Mouse (Mus musculus) thymus, postnatal 4 days (tissue): ENCODE results near the gene Rere.

Experiments used
- DNase-seq: peaks from one replicate; pipeline ENCODE4 v3.0.0; 2021

The Rere gene

DNA sequence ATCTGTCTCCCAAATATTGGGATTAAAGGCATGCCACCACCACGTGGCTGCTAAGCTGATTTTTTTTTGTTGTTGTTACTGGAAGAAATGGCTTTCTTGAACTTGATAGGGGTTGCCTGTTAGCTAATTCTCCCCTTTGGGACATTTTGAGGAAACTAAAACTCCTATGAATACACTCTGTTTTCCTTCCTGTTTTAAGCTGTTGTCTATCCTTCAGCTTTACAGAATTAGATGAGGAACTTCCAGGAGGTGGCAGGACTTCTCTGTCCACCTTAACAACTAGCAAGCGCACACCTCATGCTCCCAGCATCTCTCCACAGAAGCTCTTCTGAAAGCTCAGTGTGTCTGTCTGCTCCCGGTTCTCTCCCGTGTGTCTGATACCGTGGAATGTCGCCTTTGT lies 157.2 kb downstream of the Rere start:
- DNase-seq: no peak

DNA sequence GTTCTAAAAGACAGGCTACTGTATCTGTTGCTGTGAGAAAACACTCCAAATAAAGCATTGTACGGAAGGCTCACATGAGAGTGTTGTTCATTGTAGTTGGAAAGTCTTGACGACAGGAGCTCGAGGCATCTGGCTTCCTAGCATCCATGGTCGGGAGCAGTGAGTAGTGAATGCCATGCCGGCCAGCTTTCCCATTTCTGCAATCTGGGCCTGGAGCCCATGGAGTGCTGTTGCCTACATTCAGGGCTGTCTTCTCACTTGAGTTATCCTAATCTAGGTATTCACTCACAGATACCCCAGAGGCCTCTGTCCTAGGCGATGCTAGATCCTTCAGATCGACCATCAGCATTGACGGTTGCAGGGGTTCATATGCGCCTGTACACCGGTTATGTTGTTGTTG lies 160.5 kb downstream of the Rere start:
- no peak for DNase-seq

DNA sequence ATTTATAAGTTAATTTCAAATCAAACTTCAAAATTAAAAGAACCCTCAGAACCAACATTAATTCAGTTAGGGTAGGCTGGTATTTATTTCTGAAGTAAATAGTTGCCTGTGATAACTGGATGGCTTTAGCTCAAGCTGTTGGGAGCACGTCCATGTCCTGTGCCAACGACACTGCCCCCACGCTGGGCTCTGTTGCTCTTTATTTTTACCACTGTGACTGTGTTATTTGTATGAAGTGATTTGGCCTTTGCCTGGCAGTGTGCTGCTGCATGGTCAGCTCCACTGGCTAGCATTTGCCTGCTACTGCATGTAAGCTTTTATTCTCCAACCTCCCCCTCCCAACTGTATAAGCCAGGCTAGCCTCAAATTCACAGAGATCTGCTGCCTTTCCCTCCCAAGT lies 162.6 kb downstream of the Rere start:
- no peak for DNase-seq

- no peak for DNase-seq
Measured at GRCm38 (mm10) chr4:150446617-150447016, 165.2 kb downstream of the Rere start.

- no peak for DNase-seq
Measured at GRCm38 (mm10) chr4:150447517-150447916, 166.1 kb downstream of the Rere start.

- no peak for DNase-seq
Measured at GRCm38 (mm10) chr4:150448433-150448832, 167.0 kb downstream of the Rere start.

DNA sequence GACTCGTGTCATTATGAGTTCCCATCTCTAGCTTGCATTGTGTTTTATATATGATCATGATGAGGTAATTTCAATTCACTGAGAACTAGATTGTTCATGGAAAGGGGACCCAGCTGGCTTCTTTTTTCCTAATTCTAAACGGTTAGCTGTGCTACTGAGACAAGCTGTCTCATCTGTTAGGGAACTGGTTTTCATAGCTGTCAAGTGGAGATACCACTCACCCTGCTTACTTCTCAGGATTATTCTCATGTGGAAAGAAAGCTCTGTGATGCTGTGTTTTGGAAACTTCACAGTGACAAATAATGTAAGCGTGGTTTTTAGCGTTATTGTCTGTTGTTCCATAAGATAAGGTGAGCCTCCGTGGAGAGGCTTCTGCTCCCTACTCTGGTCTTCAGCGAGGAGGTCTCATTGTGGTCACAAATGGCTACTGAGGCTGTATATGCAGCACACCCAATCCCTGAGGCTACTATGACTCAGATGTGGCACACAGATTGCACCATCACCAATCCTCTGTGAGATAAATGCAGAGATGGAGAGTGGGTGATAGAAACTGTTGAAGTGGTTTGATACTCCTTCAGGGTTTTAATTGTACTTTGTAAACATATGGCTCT lies 168.7 kb downstream of the Rere start:
- DNase-seq: no peak

DNA sequence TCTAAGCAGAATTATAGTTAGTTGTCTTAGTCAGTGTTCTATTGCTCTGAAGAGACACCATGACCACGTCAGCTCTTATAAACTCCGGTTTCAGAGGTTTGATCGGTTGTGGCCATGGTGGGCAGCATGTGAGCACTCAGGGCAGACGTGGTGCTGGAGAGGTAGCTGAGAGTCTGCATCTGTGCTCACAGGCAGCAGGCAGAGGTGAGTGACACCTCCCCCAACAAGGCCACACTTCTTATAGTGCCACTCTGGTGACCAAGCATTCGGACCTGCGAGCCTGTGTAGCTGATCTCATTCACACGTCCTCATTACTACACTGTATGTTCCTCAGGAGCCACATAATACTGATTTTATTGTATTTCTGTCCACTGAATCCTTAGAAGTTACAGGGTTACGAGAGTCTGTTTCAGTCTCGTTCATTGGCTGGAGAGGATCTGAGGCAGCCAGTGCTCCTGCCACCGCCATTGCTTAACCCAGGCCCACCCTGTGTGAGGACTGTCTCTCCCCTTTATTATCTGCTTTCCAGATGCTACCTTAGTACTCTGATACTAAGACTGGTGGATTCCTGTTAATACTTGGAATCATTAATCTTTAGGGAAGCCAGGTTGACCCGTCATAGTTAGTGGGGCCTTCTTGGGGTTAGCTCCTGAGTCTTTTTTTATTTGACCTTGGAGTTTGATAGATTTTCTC lies 170.9 kb downstream of the Rere start:
- no peak for DNase-seq

DNA sequence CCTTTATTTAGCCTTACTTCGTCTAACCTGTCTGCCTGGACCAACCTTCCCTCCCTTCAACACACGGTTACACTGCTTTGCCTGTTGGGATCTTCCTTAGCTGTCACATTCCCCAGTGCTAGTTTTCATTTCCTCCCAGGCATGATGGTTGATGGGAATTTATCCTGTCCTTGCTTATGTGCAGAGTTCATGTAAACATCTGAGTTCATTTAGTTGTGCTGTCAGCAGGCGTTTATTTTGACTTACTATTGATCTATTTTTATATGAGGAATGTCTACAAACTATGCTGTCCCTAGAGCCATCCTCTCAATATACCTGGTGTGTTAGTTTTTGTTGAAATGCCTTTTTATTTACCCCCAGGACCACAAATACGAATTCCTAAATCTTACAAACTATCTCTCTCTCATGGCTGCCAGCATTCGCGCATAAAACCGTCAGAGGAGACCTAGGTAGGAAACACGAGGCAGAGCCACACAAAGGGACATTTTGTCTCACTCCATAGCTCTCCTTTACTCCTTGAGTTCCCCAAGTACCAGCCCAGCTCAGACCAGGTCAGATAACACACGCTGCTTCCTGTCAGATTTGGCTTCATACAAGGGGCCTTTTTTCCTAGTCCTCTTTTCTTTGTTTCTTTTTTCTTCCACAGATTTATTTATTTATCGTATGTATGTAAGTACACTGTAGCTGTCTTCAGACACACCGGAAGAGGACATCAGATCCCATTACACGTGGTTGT lies 173.3 kb downstream of the Rere start:
- no peak for DNase-seq

DNA sequence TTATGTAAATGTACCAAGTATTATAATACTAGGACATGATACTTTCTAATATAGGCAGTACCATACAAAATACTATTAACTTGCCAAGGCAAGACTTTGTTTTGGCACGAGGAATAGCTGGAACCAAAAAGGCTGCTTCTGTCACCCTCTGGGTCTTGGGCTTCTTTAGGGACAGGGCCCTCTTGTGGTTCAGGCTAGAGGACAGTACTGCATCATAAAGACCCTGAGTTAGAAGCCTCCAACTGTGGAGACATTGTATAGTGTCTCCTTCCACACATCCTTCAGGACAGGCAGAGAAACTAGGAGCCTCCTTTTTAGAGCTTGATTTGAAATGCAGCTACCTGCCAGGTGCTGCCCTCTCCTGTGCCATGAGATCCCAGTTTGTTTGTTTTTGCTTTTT lies 174.3 kb downstream of the Rere start:
- no peak for DNase-seq

DNA sequence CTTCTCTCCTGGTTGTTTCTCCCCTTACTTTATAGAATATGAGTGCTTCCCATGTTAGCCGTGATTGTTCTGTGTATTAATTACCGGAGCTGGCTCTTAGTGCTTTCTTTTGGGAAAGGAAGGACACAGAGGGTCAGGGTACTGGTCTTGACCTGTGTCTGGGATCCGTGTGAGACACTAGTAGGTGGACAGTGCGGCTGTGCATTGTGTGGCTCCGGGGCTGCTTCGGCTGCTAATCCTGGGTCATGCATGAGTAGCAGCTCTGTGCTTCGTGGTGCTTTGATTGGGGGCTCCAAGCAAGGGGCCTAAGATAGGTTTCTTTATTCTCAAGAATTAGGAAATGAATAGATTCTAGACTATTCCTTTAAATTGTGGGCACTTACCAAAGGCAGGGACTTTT lies 175.0 kb downstream of the Rere start:
- DNase-seq: no peak

- no peak for DNase-seq
Measured at GRCm38 (mm10) chr4:150456886-150457285, 175.4 kb downstream of the Rere start.

- no peak for DNase-seq
Measured at GRCm38 (mm10) chr4:150457353-150457752, 175.9 kb downstream of the Rere start.

DNA sequence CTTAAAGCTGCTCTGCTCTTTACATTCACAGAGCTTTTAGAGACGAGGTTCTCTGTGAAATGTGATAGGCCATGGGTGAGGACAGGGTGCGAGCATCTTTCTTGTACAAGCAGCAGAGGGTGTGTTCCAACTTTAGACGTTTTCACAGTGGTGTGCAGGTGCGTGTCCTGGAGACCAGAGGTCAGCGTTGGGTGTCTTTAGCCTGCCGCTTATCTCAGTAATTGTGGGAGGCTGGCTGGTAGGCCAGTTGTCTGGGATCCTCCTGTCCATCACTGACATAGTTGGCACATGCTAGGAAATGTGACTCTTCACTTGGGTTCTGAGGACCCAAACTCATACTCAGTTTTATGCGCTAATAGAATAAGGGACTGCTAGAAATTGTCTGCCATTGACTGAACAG lies 176.3 kb downstream of the Rere start:
- no peak for DNase-seq

DNA sequence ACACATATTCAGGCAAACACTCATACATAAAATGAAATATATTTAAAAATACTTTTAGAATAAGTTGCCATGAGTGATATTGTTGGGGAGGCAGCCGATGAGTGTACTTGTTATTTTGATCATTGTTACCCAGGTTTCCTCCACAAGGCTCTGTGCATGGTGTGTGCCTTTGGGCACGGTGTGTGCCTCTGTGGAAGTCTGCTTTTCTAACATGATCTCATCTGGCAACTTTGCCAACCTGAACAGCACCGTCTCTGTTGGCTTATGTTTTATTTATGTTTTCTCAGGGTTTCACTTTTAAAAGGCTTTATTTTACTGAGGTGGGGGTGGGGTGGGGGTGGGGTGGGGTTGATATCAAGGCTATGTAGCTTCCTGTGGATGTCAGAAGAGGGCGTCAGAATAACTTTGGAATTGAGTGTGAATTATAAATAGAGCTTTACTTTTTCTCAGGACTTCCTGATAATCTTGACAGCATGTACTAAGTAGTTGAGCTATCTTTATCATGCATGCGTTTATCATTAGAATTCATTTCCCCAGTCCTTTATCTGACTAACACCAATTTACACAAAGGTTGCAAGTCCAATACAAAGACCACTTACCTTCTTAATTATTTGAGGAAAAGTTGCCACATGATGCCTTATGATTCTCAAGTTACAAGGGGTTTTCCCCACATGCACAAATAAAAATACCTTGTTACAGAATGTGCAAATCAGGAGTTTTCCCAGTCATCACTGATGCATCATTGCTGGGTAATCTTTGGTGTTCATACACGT lies 177.8 kb downstream of the Rere start:
- DNase-seq: no peak

DNA sequence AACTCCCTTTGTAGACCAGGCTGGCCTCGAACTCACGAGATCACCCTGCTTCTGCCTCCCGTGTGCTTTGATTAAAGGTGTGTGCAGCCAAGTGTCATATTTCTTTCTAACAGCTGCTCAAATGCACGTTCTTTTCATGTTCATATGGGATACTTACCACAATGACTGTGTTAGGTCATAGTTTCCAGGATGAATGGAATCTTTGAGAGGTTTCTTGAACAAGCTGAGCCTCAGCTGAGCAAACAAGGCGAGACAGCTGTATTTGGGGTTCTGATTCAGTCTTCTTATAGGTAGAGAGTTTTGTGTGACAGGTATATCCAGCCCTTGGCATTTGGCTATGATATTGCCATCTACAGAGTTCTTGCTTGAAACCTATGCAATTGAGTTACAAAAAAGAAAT lies 179.0 kb downstream of the Rere start:
- DNase-seq: no peak

- no peak for DNase-seq
Measured at GRCm38 (mm10) chr4:150461011-150461410, 179.6 kb downstream of the Rere start.

DNA sequence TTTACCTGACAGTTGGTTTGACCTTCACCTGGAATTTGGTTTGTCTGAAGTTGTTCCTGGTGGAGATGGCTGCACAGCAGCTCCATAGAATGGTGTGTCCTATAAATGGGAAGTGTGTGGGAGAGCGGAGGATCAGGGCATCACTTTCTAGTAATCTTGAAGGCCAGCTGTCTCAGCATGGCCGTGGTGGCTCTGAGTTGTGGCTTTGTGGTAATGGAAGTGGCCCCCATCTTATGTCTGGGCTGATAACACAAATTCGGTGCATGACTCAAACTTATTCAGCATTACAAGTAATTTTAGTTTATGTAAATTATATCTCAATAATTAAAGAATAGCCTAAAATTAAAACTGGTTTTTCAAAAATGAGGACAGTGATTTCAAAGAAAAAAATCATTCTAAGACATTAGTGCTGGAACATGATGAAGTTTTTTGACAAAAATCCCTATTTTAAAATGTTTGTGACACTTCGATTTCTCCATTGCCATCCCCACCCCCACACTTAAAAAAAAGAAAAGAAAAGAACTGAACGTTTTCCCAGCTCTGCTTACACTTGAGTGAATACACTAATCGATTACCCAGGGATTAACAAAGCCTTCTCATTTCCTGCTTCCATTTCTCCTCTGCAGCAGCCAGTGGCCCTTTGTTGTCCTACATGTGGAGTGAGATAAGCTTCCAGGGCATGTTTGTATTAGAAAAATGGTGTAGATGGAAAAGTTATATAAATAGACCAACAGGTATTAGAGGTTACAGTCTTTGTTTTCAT lies 180.2 kb downstream of the Rere start:
- no peak for DNase-seq

DNA sequence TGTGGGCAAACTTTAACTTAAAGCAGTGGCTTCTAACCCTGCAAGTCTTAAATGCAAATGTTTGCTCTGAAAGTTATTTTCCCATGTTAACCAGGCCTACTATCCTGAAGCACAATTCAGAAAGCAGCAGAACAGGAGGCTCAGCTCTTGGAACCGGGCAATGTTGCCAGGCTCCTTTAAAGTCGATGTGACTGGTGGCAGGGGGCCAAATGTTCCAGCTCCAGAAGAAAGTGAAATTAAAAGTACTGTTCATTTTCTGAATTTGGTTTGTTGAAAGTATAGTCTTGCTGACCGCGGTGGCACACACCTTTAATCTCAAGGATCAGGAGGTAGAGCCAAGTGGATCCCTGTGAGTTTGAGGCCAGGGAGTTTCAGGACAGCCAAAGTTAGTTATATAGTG lies 180.9 kb downstream of the Rere start:
- no peak for DNase-seq

- peak; percentile 82 for DNase-seq
Measured at GRCm38 (mm10) chr4:150465759-150466158, 184.3 kb downstream of the Rere start.

- no peak for DNase-seq
Measured at GRCm38 (mm10) chr4:150469274-150469673, 187.8 kb downstream of the Rere start.

GRCm38 (mm10) chr4:150470674-150471328 lies 189.4 kb downstream of the Rere start:
- DNase-seq: no peak
